27 mouse cellular contexts compared by ENCODE assay signal in the genomic region with DNA sequence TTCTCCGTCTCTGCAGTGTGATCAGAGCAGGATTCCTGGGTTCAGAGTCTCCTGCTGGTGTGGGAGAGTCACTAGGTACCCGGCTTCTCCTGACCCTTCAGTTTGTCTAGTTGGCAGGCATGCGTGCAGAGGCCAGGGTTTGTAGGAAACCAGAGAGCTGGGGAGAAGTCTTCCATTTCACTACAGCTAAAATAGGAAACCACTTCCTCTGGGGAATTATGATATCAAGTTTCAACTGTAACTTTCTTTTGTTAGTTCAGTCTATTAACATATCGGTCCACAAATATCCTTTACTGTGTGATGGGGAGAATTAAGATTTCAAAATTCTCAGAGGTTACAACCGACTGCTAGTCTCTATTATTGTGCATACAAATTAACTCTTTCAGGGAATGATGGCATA. TPM values are rescaled to one million over a fixed set of nuclear protein-coding genes. Genes with fewer than 3 reads are reported as not detected.
DNase-seq lines count a peak whose midpoint lies in the region; ATAC-seq lines count a peak whose summit lies in the region.
"Had no signal": no experiment of that assay in that cellular context is flagged by ENCODE, and none has a peak within 500 bp of the region (broad histone marks: within the 10 kb centered on the region; RNA-seq: fewer than 3 reads in every experiment).

No protein-coding gene starts in this region.

- ATAC-seq in heart, embryonic 12.5 days (ENCODE audit: insufficient number of reproducible peaks, low FRiP score), result no peak
- ATAC-seq in common myeloid progenitor, adult 5-6 weeks (replicated peaks; ENCODE audit: low read depth, poor library complexity, severe bottlenecking), result peak; percentile 31; the same call in 1 of the 2 replicates
- ATAC-seq in erythroblast, adult 5-6 weeks (replicated peaks; ENCODE audit: low FRiP score, poor library complexity, severe bottlenecking), result no peak
- ATAC-seq: forebrain, embryonic 13.5 days; forebrain, embryonic 16.5 days; intestine, postnatal 0 days had no signal

- no peak overlapping the region for H3K4me3 ChIP-seq in heart, embryonic 12.5 days
- no peak overlapping the region for H3K4me3 ChIP-seq in heart, embryonic 10.5 days
- H3K4me3 ChIP-seq: forebrain, embryonic 10.5 days; forebrain, embryonic 13.5 days; hindbrain, embryonic 12.5 days; hindbrain, embryonic 15.5 days had no signal

- no peaks in the 10 kb centered on the region for H3K9me3 ChIP-seq in heart, embryonic 12.5 days (replicated peaks)
- no peaks in the 10 kb centered on the region for H3K9me3 ChIP-seq in heart, embryonic 10.5 days
- H3K9me3 ChIP-seq: forebrain, embryonic 10.5 days; forebrain, embryonic 13.5 days; G1E; hindbrain, embryonic 12.5 days; hindbrain, embryonic 15.5 days had no signal

- no peaks in the 10 kb centered on the region for H3K27me3 ChIP-seq in heart, embryonic 12.5 days (replicated peaks)
- no peaks in the 10 kb centered on the region for H3K27me3 ChIP-seq in heart, embryonic 10.5 days (ENCODE audit: insufficient read depth, poor library complexity, severe bottlenecking)
- H3K27me3 ChIP-seq: CH12.LX; forebrain, embryonic 13.5 days had no signal

- no peak overlapping the region for H3K4me2 ChIP-seq in heart, embryonic 12.5 days
- H3K4me2 ChIP-seq: forebrain, embryonic 13.5 days; hindbrain, embryonic 12.5 days; hindbrain, embryonic 15.5 days had no signal

- no peak for DNase-seq in heart, embryonic 10.5 days (ENCODE audit: low spot score)
- peak; percentile 69 for DNase-seq in 3T3-L1 (ENCODE audit: low read depth, low spot score)
- peak; percentile 62 for DNase-seq in 416B (ENCODE audit: low read depth)
- no peak for DNase-seq in c-Kit-positive CD71-positive TER-119-positive erythroid progenitor cells, embryonic 14.5 days (ENCODE audit: low spot score)
- no peak for DNase-seq in right cerebral cortex, postnatal 25 days
- DNase-seq: adrenal gland, adult 8-10 months; adrenal gland, postnatal 36 days; B cell, adult 2 months; cerebellum, adult 11 months; cerebellum, adult 2 months; cerebellum, adult 9-11 months; cerebellum, postnatal 25 days; embryo, embryonic 11 days; gastrocnemius, postnatal 25 days; heart, adult 18-20 months had no signal

- 0 out of 2 replicates have a peak overlapping the region, but pooled peaks have one; percentile 21 for H3K27ac ChIP-seq in heart, embryonic 12.5 days (ENCODE audit: poor library complexity, severe bottlenecking)
- no peak overlapping the region for H3K27ac ChIP-seq in heart, embryonic 10.5 days
- H3K27ac ChIP-seq: forebrain, embryonic 10.5 days; forebrain, embryonic 13.5 days; hindbrain, embryonic 12.5 days; hindbrain, embryonic 15.5 days had no signal

- WGBS in heart, embryonic 12.5 days, result 69% methylated on average over 5 of the region's 5 CpGs
- 75% methylated on average over 5 of the region's 5 CpGs for WGBS in heart, embryonic 10.5 days

- H3K9ac ChIP-seq in heart, embryonic 12.5 days, result no peak overlapping the region
- H3K9ac ChIP-seq: forebrain, embryonic 13.5 days; hindbrain, embryonic 12.5 days; hindbrain, embryonic 15.5 days had no signal

- no peaks in the 10 kb centered on the region for H3K36me3 ChIP-seq in heart, embryonic 12.5 days
- H3K36me3 ChIP-seq in heart, embryonic 10.5 days, result no peaks in the 10 kb centered on the region
- H3K36me3 ChIP-seq: forebrain, embryonic 10.5 days; G1E; hindbrain, embryonic 12.5 days; hindbrain, embryonic 15.5 days had no signal

- H3K4me1 ChIP-seq in heart, embryonic 12.5 days (replicated peaks), result peaks cover 23% of the 10 kb centered on the region
- H3K4me1 ChIP-seq in heart, embryonic 10.5 days, result peaks cover 25% of the 10 kb centered on the region

RNA-seq across cellular contexts. Expression of gene Lhfp, which starts 5.3 kb away (rescaled TPM):
- 80.4 and 84.9 TPM in 2 replicates for polyA plus RNA-seq in heart, embryonic 12.5 days (2016; fragmentation: Nextera tagmentation; extraction: Ambion mirVana)
- polyA plus RNA-seq in heart, embryonic 10.5 days (2016; fragmentation: Nextera tagmentation; extraction: Ambion mirVana), result 50.8 and 65.4 TPM in 2 replicates
- 1.9 TPM in 1 of 2 replicates, not detected in the other for total RNA-seq in common myeloid progenitor, adult 5-6 weeks (2017)
- total RNA-seq in erythroblast, adult 5-6 weeks (2015; ENCODE audit: low replicate concordance), result 2.1 TPM in 1 of 2 replicates, not detected in the other
- total RNA-seq in erythroblast, adult 5-6 weeks (2017; ENCODE audit: low replicate concordance), result 0.34 TPM in 1 of 2 replicates, not detected in the other
- total RNA-seq: CH12.LX; hematopoietic stem cell, adult 5-6 weeks had no signal

RNA-seq across cellular contexts. Expression of gene Cog6, which starts 19.0 kb away (rescaled TPM):
- 63.6 and 66.1 TPM in 2 replicates for polyA plus RNA-seq in heart, embryonic 12.5 days (2016; fragmentation: Nextera tagmentation; extraction: Ambion mirVana)
- polyA plus RNA-seq in heart, embryonic 10.5 days (2016; fragmentation: Nextera tagmentation; extraction: Ambion mirVana), result 45.0 and 57.7 TPM in 2 replicates
- 18.2 and 19.5 TPM in 2 replicates for total RNA-seq in common myeloid progenitor, adult 5-6 weeks (2017)
- 4.4 and 9.6 TPM in 2 replicates for total RNA-seq in erythroblast, adult 5-6 weeks (2015; ENCODE audit: low replicate concordance)
- total RNA-seq in erythroblast, adult 5-6 weeks (2017; ENCODE audit: low replicate concordance), result 6.5 and 9.1 TPM in 2 replicates

Comparison
In these comparisons a context has a peak if more than half of its experiments do, and no peak if none do; other contexts are left out.
1. DNase-seq: peak in 3T3-L1 (single experiment) and 416B (single experiment); none in heart, embryonic 10.5 days (single experiment), c-Kit-positive CD71-positive TER-119-positive erythroid progenitor cells, embryonic 14.5 days (single experiment) and right cerebral cortex, postnatal 25 days (single experiment).